Mouse (Mus musculus) heart, embryonic 12.5 days (tissue): ENCODE measurements around the gene Nptn. TPM values are rescaled to one million over a fixed set of nuclear protein-coding genes. Genes with fewer than 3 reads are reported as not detected.
"Not testable (repeated sequence)": the region's sequence is repeated elsewhere in the genome, so short reads cannot be mapped to it uniquely, and the experiment has no call there.

Experiments
- ATAC-seq: fragments of 200-750 bp; cut with Nextera tagmentation; 2 replicates; pipeline ENCODE4 v1.8.0; 2017; ENCODE audit warnings: moderate TSS enrichment, moderate library complexity; ENCODE audit not compliant: insufficient number of reproducible peaks, low FRiP score
- H3K27ac ChIP-seq: fragments of 300-500 bp; sonication (generic); 2 replicates; pipeline ENCODE4 v1.5.1; 2016; ENCODE audit warnings: mild to moderate bottlenecking, moderate library complexity; ENCODE audit not compliant: poor library complexity, severe bottlenecking
- H3K27me3 ChIP-seq: fragments of 300-500 bp; sonication (generic); replicated peaks from 2 replicates; pipeline ENCODE4 v1.6.1; 2016; ENCODE audit warnings: mild to moderate bottlenecking, moderate library complexity
- H3K36me3 ChIP-seq: fragments of 300-500 bp; sonication (generic); 2 replicates; pipeline ENCODE4 v1.6.1; 2016; ENCODE audit warnings: mild to moderate bottlenecking, moderate library complexity
- H3K4me1 ChIP-seq: fragments of 300-500 bp; sonication (generic); replicated peaks from 2 replicates; pipeline ENCODE4 v1.6.1; 2016; ENCODE audit warnings: mild to moderate bottlenecking
- H3K4me2 ChIP-seq: fragments of 300-500 bp; sonication (generic); 2 replicates; pipeline ENCODE4 v1.6.1; 2016; ENCODE audit warnings: mild to moderate bottlenecking, moderate library complexity
- H3K4me3 ChIP-seq: fragments of 300-500 bp; sonication (generic); 2 replicates; pipeline ENCODE4 v1.5.1; 2016; ENCODE audit warnings: mild to moderate bottlenecking
- H3K9ac ChIP-seq: fragments of 300-500 bp; sonication (generic); 2 replicates; pipeline ENCODE4 v1.6.1; 2016; ENCODE audit warnings: mild to moderate bottlenecking, moderate library complexity
- H3K9me3 ChIP-seq: fragments of 300-500 bp; sonication (generic); replicated peaks from 2 replicates; pipeline ENCODE4 v1.6.1; 2016; ENCODE audit warnings: mild to moderate bottlenecking, moderate library complexity
- WGBS: fragments of 180-500 bp; shearing (Covaris S2); methylation state at CpG from one replicate; pipeline ENCODE4 v1.1.7; 2016; 5-methylcytosine and 5-hydroxymethylcytosine counted together
- polyA plus RNA-seq: library from polyadenylated mRNA; unstranded; fragments of >200 nt; fragmentation: Nextera tagmentation; extraction: Ambion mirVana; gene quantifications from 2 replicates; pipeline ENCODE4 v1.2.1, GENCODE M21; 2016

The Nptn gene
- polyA plus RNA-seq, 1 experiment from 2014 or later, result 122 TPM

DNA sequence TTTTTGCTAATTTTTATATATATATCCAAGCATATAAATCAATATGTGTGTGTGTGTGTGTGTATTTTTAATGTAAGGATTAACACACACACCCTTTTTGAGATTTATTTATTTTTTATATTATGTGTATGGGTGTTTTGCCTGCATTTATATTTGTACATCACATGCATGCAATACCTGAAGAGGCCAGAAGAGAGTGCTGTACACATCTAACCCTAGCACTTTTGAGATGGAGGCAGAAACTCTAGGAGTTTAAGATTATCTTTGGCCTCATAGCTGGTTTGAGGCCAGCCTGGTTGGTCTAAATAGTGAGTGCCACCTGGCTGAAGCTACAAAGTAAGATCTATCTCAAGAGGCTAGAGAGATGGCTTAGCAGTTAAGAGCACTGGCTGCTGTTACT is 14.4 kb upstream of the Nptn start:
- ATAC-seq, result no peak
- Histone ChIP-seq H3K4me1 (no peaks in the 10 kb centered on the region), H3K27me3 (no peaks in the 10 kb centered on the region), H3K27ac (no peak overlapping the region), H3K9me3 (peaks cover 4% of the 10 kb centered on the region; the same call in 1 of the 2 replicates), H3K36me3 (no peaks in the 10 kb centered on the region), H3K4me2 (no peak overlapping the region), H3K9ac (no peak overlapping the region), H3K4me3 (no peak overlapping the region)

GRCm38 (mm10) chr9:58571001-58571400 is 11.0 kb upstream of the Nptn start:
- no peak overlapping the region for H3K27ac ChIP-seq
- 95% methylated on average over 1 of the region's 1 CpGs for WGBS
- no peaks in the 10 kb centered on the region for H3K27me3 ChIP-seq
- H3K9me3 ChIP-seq, result peaks cover 4% of the 10 kb centered on the region; the same call in 1 of the 2 replicates
- no peak for ATAC-seq
- H3K4me1 ChIP-seq, result no peaks in the 10 kb centered on the region
- no peaks in the 10 kb centered on the region for H3K36me3 ChIP-seq
- no peak overlapping the region for H3K9ac ChIP-seq
- H3K4me2 ChIP-seq, result no peak overlapping the region
- no peak overlapping the region for H3K4me3 ChIP-seq

- Histone ChIP-seq H3K27me3 (no peaks in the 10 kb centered on the region), H3K4me1 (peaks cover 6% of the 10 kb centered on the region), H3K9me3 (no peaks in the 10 kb centered on the region), H3K4me2 (no peak overlapping the region), H3K27ac (no peak overlapping the region), H3K36me3 (no peaks in the 10 kb centered on the region), H3K9ac (no peak overlapping the region), H3K4me3 (no peak overlapping the region)
- 21% methylated on average over 3 of the region's 3 CpGs for WGBS
- no peak for ATAC-seq
Observed at GRCm38 (mm10) chr9:58578669-58579068, 3.4 kb upstream of the Nptn start.

DNA sequence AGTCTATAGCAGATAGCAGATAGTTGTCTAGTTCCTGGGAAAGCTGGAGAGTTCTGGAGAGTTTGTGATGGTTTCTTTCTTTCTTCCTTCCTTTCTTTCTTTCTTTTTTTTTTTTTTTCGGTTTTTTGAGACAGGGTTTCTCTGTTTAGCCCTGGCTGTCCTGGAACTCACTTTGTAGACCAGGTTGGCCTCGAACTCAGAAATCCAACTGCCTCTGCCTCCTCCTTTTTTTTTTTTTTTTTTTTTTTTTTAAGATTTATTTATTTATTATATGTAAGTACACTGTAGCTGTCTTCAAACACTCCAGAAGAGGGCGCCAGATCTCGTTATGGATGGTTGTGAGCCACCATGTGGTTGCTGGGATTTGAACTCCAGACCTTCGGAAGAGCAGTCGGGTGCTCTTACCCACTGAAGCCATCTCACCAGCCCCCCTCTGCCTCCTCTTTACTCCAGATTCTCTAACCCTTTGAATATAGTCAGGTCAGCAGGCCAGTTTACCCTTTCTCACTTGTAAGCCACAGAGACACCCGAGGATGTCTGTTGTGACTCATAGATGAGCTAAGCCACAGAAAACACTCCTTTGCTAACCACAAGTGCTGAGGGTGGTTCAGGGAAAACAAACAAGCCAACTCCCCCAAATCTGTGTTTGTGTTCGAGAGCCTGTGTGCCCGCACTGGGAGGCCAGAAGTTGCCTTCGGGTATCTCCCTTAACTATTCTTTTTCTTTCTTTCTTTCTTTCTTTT is 1.4 kb upstream of the Nptn start:
- not testable (repeated sequence) for H3K27me3 ChIP-seq, H3K4me3 ChIP-seq, H3K9ac ChIP-seq, H3K27ac ChIP-seq, H3K4me2 ChIP-seq, ATAC-seq, H3K4me1 ChIP-seq, H3K36me3 ChIP-seq, H3K9me3 ChIP-seq
- 77% methylated on average over 10 of the region's 10 CpGs for WGBS

DNA sequence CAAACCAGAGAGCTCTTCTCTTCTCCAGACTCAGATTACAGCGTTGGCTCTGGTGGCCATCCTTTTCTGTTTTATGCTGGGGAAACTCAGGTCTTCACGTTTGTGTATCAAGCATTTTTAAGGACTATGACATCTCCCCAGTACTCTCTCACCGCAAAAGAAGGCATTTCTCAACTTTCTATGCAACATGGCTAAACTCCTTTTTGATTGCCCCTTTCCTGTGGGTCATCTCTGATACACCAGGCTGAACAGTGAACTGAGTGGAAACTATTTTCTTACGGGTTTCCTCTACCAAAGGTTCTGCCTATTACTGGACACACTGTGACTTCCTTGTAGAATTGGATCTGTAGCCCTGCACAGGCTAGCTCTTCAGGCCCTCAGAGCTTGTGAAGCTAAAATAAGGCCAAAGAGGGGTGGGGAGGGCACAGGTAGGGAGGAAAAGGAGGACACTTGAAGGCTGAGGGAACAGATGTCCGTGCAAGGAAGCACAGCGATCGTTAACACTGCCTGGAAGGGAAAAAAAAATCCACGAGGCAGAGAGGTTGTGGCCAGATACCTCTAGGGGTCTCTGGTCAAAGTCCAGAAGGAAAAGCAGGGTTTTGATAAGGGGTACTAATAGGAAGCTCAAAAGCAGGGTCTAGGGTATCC is 633 bp upstream of the Nptn start:
- Histone ChIP-seq H3K36me3 (no peaks in the 10 kb centered on the region), H3K4me3 (peak overlapping the region; percentile 98), H3K4me1 (peaks cover 6% of the 10 kb centered on the region), H3K9me3 (no peaks in the 10 kb centered on the region), H3K9ac (peak overlapping the region; percentile 74), H3K27ac (peak overlapping the region; percentile 91), H3K4me2 (peak overlapping the region; percentile 86), H3K27me3 (no peaks in the 10 kb centered on the region)
- 25% methylated on average over 8 of the region's 8 CpGs for WGBS
- peak; percentile 12 for ATAC-seq

- H3K4me2 ChIP-seq, result peak overlapping the region; percentile 86
- H3K27ac ChIP-seq, result peak overlapping the region; percentile 98
- H3K9me3 ChIP-seq, result no peaks in the 10 kb centered on the region
- peak overlapping the region; percentile 98 for H3K4me3 ChIP-seq
- WGBS, result under 1% methylated on average over 42 of the region's 42 CpGs
- peak; percentile 63 for ATAC-seq
- peak overlapping the region; percentile 99 for H3K9ac ChIP-seq
- no peaks in the 10 kb centered on the region; the same call in 1 of the 2 replicates for H3K36me3 ChIP-seq
- no peaks in the 10 kb centered on the region for H3K27me3 ChIP-seq
- peaks cover 6% of the 10 kb centered on the region for H3K4me1 ChIP-seq
Observed at GRCm38 (mm10) chr9:58582581-58583266, 684 bp downstream of the Nptn start.

- H3K36me3 ChIP-seq, result no peaks in the 10 kb centered on the region; the same call in 1 of the 2 replicates
- H3K4me3 ChIP-seq, result peak overlapping the region; percentile 98
- no peaks in the 10 kb centered on the region for H3K27me3 ChIP-seq
- peak overlapping the region; percentile 86 for H3K4me2 ChIP-seq
- peak overlapping the region; percentile 99 for H3K9ac ChIP-seq
- under 1% methylated on average over 8 of the region's 8 CpGs for WGBS
- H3K27ac ChIP-seq, result peak overlapping the region; percentile 98
- H3K4me1 ChIP-seq, result peaks cover 6% of the 10 kb centered on the region
- ATAC-seq, result no peak
- H3K9me3 ChIP-seq, result no peaks in the 10 kb centered on the region
Observed at GRCm38 (mm10) chr9:58583267-58583641, 1.2 kb downstream of the Nptn start.

DNA sequence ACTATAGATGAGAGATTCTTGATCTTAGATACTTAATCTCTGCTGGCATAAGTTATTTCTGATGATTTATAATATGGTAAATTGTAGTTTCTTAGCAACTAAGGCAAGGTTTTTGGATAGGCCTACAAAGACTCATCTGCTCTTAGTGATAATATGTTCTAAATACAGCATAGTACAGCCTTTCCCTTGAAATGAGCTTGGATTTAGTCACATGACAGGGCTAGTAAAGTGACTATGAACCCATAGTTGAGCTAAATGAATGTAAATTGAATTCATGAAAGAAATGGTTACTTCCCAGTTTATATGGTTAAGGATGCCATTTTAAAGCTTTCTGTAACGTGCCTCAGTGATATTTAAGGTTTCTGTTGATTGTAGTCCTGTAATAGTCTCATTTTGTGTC is 2.3 kb downstream of the Nptn start:
- Histone ChIP-seq H3K4me2 (no peak overlapping the region), H3K4me1 (peaks cover 6% of the 10 kb centered on the region), H3K9ac (no peak overlapping the region), H3K27me3 (no peaks in the 10 kb centered on the region), H3K27ac (no peak overlapping the region), H3K36me3 (no peaks in the 10 kb centered on the region; the same call in 1 of the 2 replicates), H3K4me3 (no peak overlapping the region), H3K9me3 (no peaks in the 10 kb centered on the region)
- WGBS, result 84% methylated on average over 1 of the region's 1 CpGs
- no peak for ATAC-seq

GRCm38 (mm10) chr9:58588657-58589056 is 6.6 kb downstream of the Nptn start:
- 58% methylated on average over 4 of the region's 4 CpGs for WGBS
- Histone ChIP-seq H3K4me2 (no peak overlapping the region), H3K9ac (no peak overlapping the region), H3K36me3 (no peaks in the 10 kb centered on the region; the same call in 1 of the 2 replicates), H3K27ac (no peak overlapping the region), H3K27me3 (no peaks in the 10 kb centered on the region), H3K4me3 (no peak overlapping the region), H3K9me3 (no peaks in the 10 kb centered on the region), H3K4me1 (peaks cover 9% of the 10 kb centered on the region; the same call in 1 of the 2 replicates)
- no peak for ATAC-seq

- no peak overlapping the region for H3K4me2 ChIP-seq
- no peaks in the 10 kb centered on the region for H3K27me3 ChIP-seq
- ATAC-seq, result no peak
- H3K9me3 ChIP-seq, result no peaks in the 10 kb centered on the region
- H3K4me1 ChIP-seq, result peaks cover 9% of the 10 kb centered on the region; the same call in 1 of the 2 replicates
- H3K36me3 ChIP-seq, result no peaks in the 10 kb centered on the region
- WGBS, result 97% methylated on average over 1 of the region's 1 CpGs
- H3K4me3 ChIP-seq, result no peak overlapping the region
- no peak overlapping the region for H3K9ac ChIP-seq
- H3K27ac ChIP-seq, result no peak overlapping the region
Observed at GRCm38 (mm10) chr9:58595313-58595712, 13.3 kb downstream of the Nptn start.

DNA sequence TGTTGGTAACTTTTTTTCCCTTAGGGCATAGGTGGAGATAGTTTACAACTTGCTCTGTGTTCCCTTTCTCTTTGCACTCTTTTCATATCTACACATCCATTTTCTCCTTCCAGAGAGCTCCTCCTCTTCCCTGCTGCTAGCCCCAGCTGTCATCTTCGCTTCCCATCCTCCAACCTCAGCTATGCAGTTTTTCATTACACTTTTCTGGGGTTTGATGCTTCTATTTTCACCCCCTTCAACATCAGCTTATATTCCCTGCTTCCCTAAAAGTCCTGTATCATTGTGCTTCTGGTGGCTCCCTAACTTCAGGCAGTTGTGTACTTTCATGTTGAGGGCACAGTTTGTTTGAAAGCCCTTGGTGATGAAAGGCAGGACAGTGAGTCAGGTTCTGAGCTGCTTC is 31.8 kb downstream of the Nptn start:
- ATAC-seq, result no peak
- Histone ChIP-seq H3K4me2 (no peak overlapping the region), H3K9ac (no peak overlapping the region), H3K9me3 (no peaks in the 10 kb centered on the region), H3K27ac (peak overlapping the region; percentile 76), H3K4me3 (no peak overlapping the region), H3K4me1 (peaks cover 24% of the 10 kb centered on the region), H3K36me3 (no peaks in the 10 kb centered on the region), H3K27me3 (no peaks in the 10 kb centered on the region)
- 75% methylated on average over 1 of the region's 1 CpGs for WGBS
